Mouse (Mus musculus): ENCODE measurements around the gene Mvp. TPM values are rescaled to one million over a fixed set of nuclear protein-coding genes. Genes with fewer than 3 reads are reported as not detected.

The Mvp gene
- polyA plus RNA-seq, 1 experiment = 63.3 TPM

GRCm38 (mm10) chr7:127016081-127016480 lies 1.7 kb upstream of the Mvp start:
- H3K36me3 ChIP-seq (ENCODE audit: control insufficient read depth, insufficient read depth, low read length) = peaks cover 2% of the 10 kb centered on the region; the same call in 1 of the 2 replicates
- no peaks in the 10 kb centered on the region for H3K27me3 ChIP-seq (ENCODE audit: control insufficient read depth, insufficient read depth, low read length)
- 15% methylated on average over 10 of the region's 10 CpGs for WGBS
- H3K27ac ChIP-seq (ENCODE audit: insufficient read depth, low read length) = peak overlapping the region; percentile 93
- peaks cover 12% of the 10 kb centered on the region for H3K4me1 ChIP-seq (ENCODE audit: control insufficient read depth, insufficient read depth, insufficient read length)
- peak overlapping the region; percentile 76 for H3K4me3 ChIP-seq (ENCODE audit: extremely low read depth, insufficient read depth, insufficient read length)
- TF ChIP-seq CTCF (IDR thresholded peaks at IDR 0.05; ENCODE audit: extremely low read depth, insufficient read depth, insufficient read length, insufficient replicate concordance) (no peak), POLR2A (IDR thresholded peaks at IDR 0.05; ENCODE audit: low read depth, low read length) (no peak)
- DNase-seq (ENCODE audit: low read depth in 1 of 2, low spot score in 2 of 2) = no peak

GRCm38 (mm10) chr7:127014993-127015392 lies 572 bp upstream of the Mvp start:
- TF ChIP-seq CTCF (IDR thresholded peaks at IDR 0.05; ENCODE audit: extremely low read depth, insufficient read depth, insufficient read length, insufficient replicate concordance) (no peak), POLR2A (IDR thresholded peaks at IDR 0.05; ENCODE audit: low read depth, low read length) (no peak)
- H3K27me3 ChIP-seq (ENCODE audit: control insufficient read depth, insufficient read depth, low read length) = no peaks in the 10 kb centered on the region
- peaks cover 2% of the 10 kb centered on the region; the same call in 1 of the 2 replicates for H3K36me3 ChIP-seq (ENCODE audit: control insufficient read depth, insufficient read depth, low read length)
- WGBS = 92% methylated on average over 12 of the region's 12 CpGs
- no peak for DNase-seq (ENCODE audit: low read depth in 1 of 2, low spot score in 2 of 2)
- no peak overlapping the region for H3K4me3 ChIP-seq (ENCODE audit: extremely low read depth, insufficient read depth, insufficient read length)
- no peak overlapping the region for H3K27ac ChIP-seq (ENCODE audit: insufficient read depth, low read length)
- H3K4me1 ChIP-seq (ENCODE audit: control insufficient read depth, insufficient read depth, insufficient read length) = peaks cover 6% of the 10 kb centered on the region; the same call in 1 of the 2 replicates

GRCm38 (mm10) chr7:127013385-127013784 lies 1.0 kb downstream of the Mvp start:
- H3K27ac ChIP-seq (ENCODE audit: insufficient read depth, low read length) = no peak overlapping the region
- no peak overlapping the region for H3K4me3 ChIP-seq (ENCODE audit: extremely low read depth, insufficient read depth, insufficient read length)
- H3K27me3 ChIP-seq (ENCODE audit: control insufficient read depth, insufficient read depth, low read length) = no peaks in the 10 kb centered on the region
- DNase-seq (ENCODE audit: low read depth in 1 of 2, low spot score in 2 of 2) = no peak
- TF ChIP-seq POLR2A (IDR thresholded peaks at IDR 0.05; ENCODE audit: low read depth, low read length) = no peak
- no peak for TF ChIP-seq CTCF (IDR thresholded peaks at IDR 0.05; ENCODE audit: extremely low read depth, insufficient read depth, insufficient read length, insufficient replicate concordance)
- H3K36me3 ChIP-seq (ENCODE audit: control insufficient read depth, insufficient read depth, low read length) = peaks cover 2% of the 10 kb centered on the region; the same call in 1 of the 2 replicates
- peaks cover 16% of the 10 kb centered on the region; the same call in 1 of the 2 replicates for H3K4me1 ChIP-seq (ENCODE audit: control insufficient read depth, insufficient read depth, insufficient read length)
- 86% methylated on average over 6 of the region's 6 CpGs for WGBS

DNA sequence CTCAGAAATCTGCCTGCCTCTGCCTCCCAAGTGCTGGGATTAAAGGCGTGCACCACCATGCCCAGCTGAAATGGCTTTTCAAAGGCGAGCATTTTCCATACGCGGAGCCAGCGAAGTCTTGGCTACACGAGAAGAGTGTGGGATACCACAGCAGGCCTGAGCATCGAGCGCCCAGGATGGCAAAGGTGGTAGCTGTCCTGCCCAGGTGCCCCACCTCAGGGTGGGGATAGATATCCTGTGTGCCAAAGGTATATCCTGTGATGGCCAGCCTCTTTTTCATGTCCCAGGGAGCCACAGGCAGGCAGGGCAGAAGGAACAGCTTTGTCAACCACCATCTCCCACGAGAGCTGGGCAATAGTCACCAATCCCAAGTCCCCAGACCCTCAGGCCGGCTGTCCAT lies 1.6 kb downstream of the Mvp start:
- no peak for DNase-seq (ENCODE audit: low read depth in 1 of 2, low spot score in 2 of 2)
- Histone ChIP-seq H3K27me3 (ENCODE audit: control insufficient read depth, insufficient read depth, low read length) (no peaks in the 10 kb centered on the region), H3K4me1 (ENCODE audit: control insufficient read depth, insufficient read depth, insufficient read length) (peaks cover 18% of the 10 kb centered on the region; the same call in 1 of the 2 replicates), H3K27ac (ENCODE audit: insufficient read depth, low read length) (no peak overlapping the region), H3K4me3 (ENCODE audit: extremely low read depth, insufficient read depth, insufficient read length) (no peak overlapping the region), H3K36me3 (ENCODE audit: control insufficient read depth, insufficient read depth, low read length) (peaks cover 2% of the 10 kb centered on the region; the same call in 1 of the 2 replicates)
- TF ChIP-seq CTCF (IDR thresholded peaks at IDR 0.05; ENCODE audit: extremely low read depth, insufficient read depth, insufficient read length, insufficient replicate concordance) (no peak), POLR2A (IDR thresholded peaks at IDR 0.05; ENCODE audit: low read depth, low read length) (no peak)
- WGBS = 92% methylated on average over 10 of the region's 10 CpGs

DNA sequence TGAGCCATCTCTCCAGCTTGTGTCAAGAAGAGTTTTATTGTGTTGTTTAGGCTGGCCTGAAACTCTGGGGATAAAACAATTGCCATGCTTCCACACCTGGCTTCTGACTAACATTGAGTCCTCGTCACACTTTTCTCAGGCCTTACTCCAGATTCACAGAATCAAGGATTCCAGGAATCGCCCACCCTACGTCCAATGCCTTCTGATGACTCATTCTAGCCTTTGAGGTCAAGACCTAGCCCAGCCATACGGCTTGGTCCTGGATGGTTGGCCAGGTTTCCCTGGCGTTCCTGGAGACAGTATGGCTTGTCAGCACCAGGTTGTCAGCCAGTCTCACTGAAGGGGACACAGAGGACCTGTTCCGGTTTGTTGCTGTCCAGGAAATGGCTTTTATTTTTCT lies 2.0 kb downstream of the Mvp start:
- no peak overlapping the region for H3K27ac ChIP-seq (ENCODE audit: insufficient read depth, low read length)
- 92% methylated on average over 6 of the region's 6 CpGs for WGBS
- TF ChIP-seq POLR2A (IDR thresholded peaks at IDR 0.05; ENCODE audit: low read depth, low read length) (no peak), CTCF (IDR thresholded peaks at IDR 0.05; ENCODE audit: extremely low read depth, insufficient read depth, insufficient read length, insufficient replicate concordance) (no peak)
- no peak overlapping the region for H3K4me3 ChIP-seq (ENCODE audit: extremely low read depth, insufficient read depth, insufficient read length)
- H3K4me1 ChIP-seq (ENCODE audit: control insufficient read depth, insufficient read depth, insufficient read length) = peaks cover 18% of the 10 kb centered on the region; the same call in 1 of the 2 replicates
- no peaks in the 10 kb centered on the region for H3K27me3 ChIP-seq (ENCODE audit: control insufficient read depth, insufficient read depth, low read length)
- peaks cover 2% of the 10 kb centered on the region; the same call in 1 of the 2 replicates for H3K36me3 ChIP-seq (ENCODE audit: control insufficient read depth, insufficient read depth, low read length)
- DNase-seq (ENCODE audit: low read depth in 1 of 2, low spot score in 2 of 2) = no peak

DNA sequence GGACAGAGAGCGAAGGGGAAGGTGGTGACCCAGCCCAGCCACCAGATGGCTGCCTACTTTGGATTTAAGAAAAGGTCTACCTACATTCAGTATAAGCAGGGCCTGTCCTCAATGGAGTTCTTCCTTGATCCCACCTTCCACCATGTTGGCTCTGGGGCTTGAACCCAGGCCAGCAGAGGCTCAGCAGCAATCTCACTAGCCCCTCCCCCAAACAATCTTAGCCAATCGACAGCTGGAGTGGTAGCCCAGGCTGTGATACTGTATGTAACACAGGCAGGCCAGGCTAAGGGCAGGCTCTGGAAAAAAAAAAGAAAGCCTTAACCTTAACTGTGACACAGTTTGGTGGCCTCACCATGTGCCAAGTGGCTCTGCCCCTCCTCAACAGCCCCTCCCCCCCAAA lies 2.7 kb downstream of the Mvp start:
- Histone ChIP-seq H3K36me3 (ENCODE audit: control insufficient read depth, insufficient read depth, low read length) (peaks cover 2% of the 10 kb centered on the region; the same call in 1 of the 2 replicates), H3K27me3 (ENCODE audit: control insufficient read depth, insufficient read depth, low read length) (no peaks in the 10 kb centered on the region), H3K27ac (ENCODE audit: insufficient read depth, low read length) (no peak overlapping the region), H3K4me1 (ENCODE audit: control insufficient read depth, insufficient read depth, insufficient read length) (peaks cover 18% of the 10 kb centered on the region; the same call in 1 of the 2 replicates), H3K4me3 (ENCODE audit: extremely low read depth, insufficient read depth, insufficient read length) (no peak overlapping the region)
- 86% methylated on average over 2 of the region's 2 CpGs for WGBS
- TF ChIP-seq CTCF (IDR thresholded peaks at IDR 0.05; ENCODE audit: extremely low read depth, insufficient read depth, insufficient read length, insufficient replicate concordance) (no peak), POLR2A (IDR thresholded peaks at IDR 0.05; ENCODE audit: low read depth, low read length) (no peak)
- no peak for DNase-seq (ENCODE audit: low read depth in 1 of 2, low spot score in 2 of 2)

DNA sequence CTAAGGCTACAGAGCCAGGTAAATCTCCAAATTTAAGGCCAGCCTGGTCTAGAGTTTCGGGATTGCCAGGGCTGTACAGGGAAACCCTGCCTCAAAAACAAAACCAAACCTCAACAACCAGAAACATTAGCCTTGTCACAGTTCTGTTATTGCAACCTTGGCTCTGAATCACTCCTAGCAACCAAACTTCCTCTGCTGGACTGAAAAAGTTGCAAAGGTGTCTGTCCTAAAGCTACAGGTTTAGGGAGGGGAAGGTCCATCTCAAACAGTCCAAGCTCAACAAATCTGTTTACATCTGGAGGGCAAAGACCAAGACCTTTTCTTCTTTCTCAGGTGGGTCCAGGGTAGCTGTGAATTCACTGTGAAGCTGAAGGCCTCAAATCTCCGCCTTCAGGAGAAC lies 3.4 kb downstream of the Mvp start:
- 91% methylated on average over 2 of the region's 2 CpGs for WGBS
- peaks cover 2% of the 10 kb centered on the region; the same call in 1 of the 2 replicates for H3K36me3 ChIP-seq (ENCODE audit: control insufficient read depth, insufficient read depth, low read length)
- peaks cover 18% of the 10 kb centered on the region; the same call in 1 of the 2 replicates for H3K4me1 ChIP-seq (ENCODE audit: control insufficient read depth, insufficient read depth, insufficient read length)
- no peaks in the 10 kb centered on the region for H3K27me3 ChIP-seq (ENCODE audit: control insufficient read depth, insufficient read depth, low read length)
- H3K27ac ChIP-seq (ENCODE audit: insufficient read depth, low read length) = no peak overlapping the region
- H3K4me3 ChIP-seq (ENCODE audit: extremely low read depth, insufficient read depth, insufficient read length) = no peak overlapping the region
- TF ChIP-seq POLR2A (IDR thresholded peaks at IDR 0.05; ENCODE audit: low read depth, low read length) (no peak), CTCF (IDR thresholded peaks at IDR 0.05; ENCODE audit: extremely low read depth, insufficient read depth, insufficient read length, insufficient replicate concordance) (no peak)
- DNase-seq (ENCODE audit: low read depth in 1 of 2, low spot score in 2 of 2) = no peak
